Mouse (Mus musculus) MEL (cell line): ENCODE results near the gene Krtap21-1.

Experiments
- CHD1 ChIP-seq: IDR thresholded peaks from 2 replicates; pipeline ENCODE4 v1.6.1; 2012; ENCODE audit warnings: low read depth, mild to moderate bottlenecking, inconsistent platforms, low read length, improper control_type of control experiment
- CTCF ChIP-seq, 3 experiments: IDR thresholded peaks in 2 of 3; conservative IDR thresholded peaks in 1 of 3; 2 replicates each; pipeline ENCODE4 v1.5.1; 2011 to 2012; ENCODE audit warnings: low read length in 3 of 3, low read depth in 2 of 3, mild to moderate bottlenecking in 2 of 3, improper control_type of control experiment in 1 of 3, inconsistent platforms in 1 of 3, mixed read lengths in 1 of 3, moderate library complexity in 1 of 3; ENCODE audit not compliant: control insufficient read depth in 1 of 3, insufficient read depth in 1 of 3, poor library complexity in 1 of 3, severe bottlenecking in 1 of 3
- KAT2A ChIP-seq: conservative IDR thresholded peaks from 2 replicates; pipeline ENCODE4 v1.6.1; 2012; ENCODE audit warnings: low read depth, low read length, improper control_type of control experiment, inconsistent platforms
- MAFK ChIP-seq: IDR thresholded peaks from 2 replicates; pipeline ENCODE4 v1.6.1; 2011; ENCODE audit warnings: low read depth, mild to moderate bottlenecking, low read length, improper control_type of control experiment, borderline replicate concordance
- POLR2A ChIP-seq, 2 experiments: IDR thresholded peaks; 2 replicates each; pipeline ENCODE4 v1.6.1; 2011 to 2012; ENCODE audit warnings: low read length in 2 of 2, mild to moderate bottlenecking in 2 of 2, control low read depth in 1 of 2, improper control_type of control experiment in 1 of 2, low read depth in 1 of 2, moderate library complexity in 1 of 2; ENCODE audit not compliant: control insufficient read depth in 1 of 2, insufficient read depth in 1 of 2, poor library complexity in 1 of 2
- POLR2AphosphoS2 ChIP-seq: IDR thresholded peaks from 2 replicates; pipeline ENCODE4 v1.6.1; 2011; ENCODE audit warnings: low read length, improper control_type of control experiment
- POLR2AphosphoS5 ChIP-seq: IDR thresholded peaks from 2 replicates; pipeline ENCODE4 v1.6.1; 2012; ENCODE audit warnings: low read depth, borderline replicate concordance, mild to moderate bottlenecking, inconsistent platforms, low read length, moderate library complexity, mixed read lengths
- RAD21 ChIP-seq: IDR thresholded peaks from 2 replicates; pipeline ENCODE4 v1.6.1; 2011; ENCODE audit warnings: mild to moderate bottlenecking, low read depth, low read length, improper control_type of control experiment
- SMC3 ChIP-seq: IDR thresholded peaks from 2 replicates; pipeline ENCODE4 v1.6.1; 2011; ENCODE audit warnings: low read depth, low read length, improper control_type of control experiment
- UBTF ChIP-seq: IDR thresholded peaks from 2 replicates; pipeline ENCODE4 v1.6.1; 2012; ENCODE audit warnings: low read depth, mild to moderate bottlenecking, inconsistent platforms, low read length, improper control_type of control experiment, moderate library complexity, borderline replicate concordance; ENCODE audit not compliant: insufficient read depth
- USF1 ChIP-seq: IDR thresholded peaks from 2 replicates; pipeline ENCODE4 v1.6.1; 2014; ENCODE audit warnings: low read depth, mild to moderate bottlenecking, inconsistent platforms, low read length, improper control_type of control experiment, moderate library complexity
- ZMIZ1 ChIP-seq: IDR thresholded peaks from 2 replicates; pipeline ENCODE4 v1.6.1; 2012; ENCODE audit warnings: low read depth, mild to moderate bottlenecking, inconsistent platforms, low read length, improper control_type of control experiment, moderate library complexity

DNA sequence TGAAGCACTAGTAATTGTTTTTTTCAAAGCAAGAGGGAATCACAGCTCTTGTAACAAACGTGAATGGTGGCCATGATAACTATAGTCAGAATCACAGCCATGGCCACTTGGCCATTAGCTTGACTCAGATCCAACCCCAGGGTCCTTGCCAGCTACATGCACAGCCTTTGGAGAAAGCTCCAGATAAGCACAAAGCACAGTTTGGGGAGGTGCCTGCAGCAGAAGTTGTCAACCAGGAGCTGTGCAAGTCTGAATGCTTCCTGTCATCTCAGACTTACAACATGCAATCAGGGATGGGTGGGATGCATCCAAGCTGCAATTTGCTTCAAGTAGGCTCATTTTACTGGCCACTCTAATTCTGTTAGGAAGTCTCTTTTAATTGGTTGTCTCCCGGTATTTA, 25.9 kb upstream of the Krtap21-1 start:
- TF ChIP-seq CHD1 (no peak), MAFK (no peak), POLR2AphosphoS2 (no peak), USF1 (no peak), SMC3 (no peak), CTCF (IDR thresholded peaks at IDR 0.05 in 2 of 3, conservative IDR thresholded peaks at IDR 0.05 in 1 of 3; ENCODE audit: control insufficient read depth in 1 of 3, insufficient read depth in 1 of 3, low read depth in 2 of 3, low read length in 3 of 3, poor library complexity in 1 of 3, severe bottlenecking in 1 of 3) (no peak), POLR2A (IDR thresholded peaks at IDR 0.05; ENCODE audit: control insufficient read depth in 1 of 2, insufficient read depth in 1 of 2, low read depth in 1 of 2, low read length in 2 of 2, poor library complexity in 1 of 2) (no peak), RAD21 (no peak), ZMIZ1 (no peak), UBTF (no peak), KAT2A (no peak), POLR2AphosphoS5 (no peak)
